39 mouse cellular contexts compared by ENCODE assay signal in the genomic region with DNA sequence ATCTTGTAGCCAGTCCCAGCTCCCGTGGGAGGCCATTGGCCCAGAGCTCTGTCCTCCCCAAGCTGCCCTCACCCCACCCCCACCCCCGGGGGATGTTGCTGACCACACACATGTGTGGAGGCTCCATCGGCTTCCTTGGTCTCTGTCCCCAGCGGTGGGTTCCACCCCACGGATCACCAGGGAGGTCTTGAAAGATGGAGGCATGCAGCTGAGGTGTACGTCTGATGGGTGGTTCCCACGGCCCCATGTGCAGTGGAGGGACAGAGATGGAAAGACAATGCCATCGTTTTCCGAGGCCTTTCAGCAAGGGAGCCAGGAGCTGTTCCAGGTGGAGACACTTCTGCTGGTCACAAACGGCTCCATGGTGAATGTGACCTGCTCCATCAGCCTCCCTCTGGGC. TPM values are rescaled to one million over a fixed set of nuclear protein-coding genes. Genes with fewer than 3 reads are reported as not detected.
"Had no signal": no experiment of that assay in that cellular context is flagged by ENCODE, and none has a peak within 500 bp of the region (broad histone marks: within the 10 kb centered on the region; RNA-seq: fewer than 3 reads in every experiment).

No protein-coding gene starts in this region.

- H3K4me1 ChIP-seq: heart, embryonic 10.5 days; heart, embryonic 12.5 days; hindbrain, embryonic 13.5 days; hindbrain, embryonic 15.5 days; kidney, embryonic 15.5 days; limb, embryonic 13.5 days; limb, embryonic 15.5 days; liver, embryonic 12.5 days had no signal

- H3K4me2 ChIP-seq: heart, embryonic 12.5 days; hindbrain, embryonic 13.5 days; hindbrain, embryonic 15.5 days; kidney, embryonic 15.5 days; limb, embryonic 13.5 days; limb, embryonic 15.5 days; liver, embryonic 12.5 days had no signal

- H3K27ac ChIP-seq: heart, embryonic 10.5 days; hindbrain, embryonic 13.5 days; hindbrain, embryonic 15.5 days; hindbrain, postnatal 0 days; kidney, embryonic 15.5 days; kidney, postnatal 0 days; limb, embryonic 13.5 days; limb, embryonic 15.5 days; liver, embryonic 12.5 days had no signal

- H3K36me3 ChIP-seq: heart, embryonic 10.5 days; heart, embryonic 12.5 days; hindbrain, embryonic 13.5 days; hindbrain, embryonic 15.5 days; kidney, embryonic 15.5 days; limb, embryonic 13.5 days; limb, embryonic 15.5 days; liver, embryonic 12.5 days had no signal

- H3K4me3 ChIP-seq: heart, embryonic 10.5 days; heart, embryonic 12.5 days; hindbrain, embryonic 13.5 days; hindbrain, embryonic 15.5 days; kidney, embryonic 15.5 days; limb, embryonic 13.5 days; limb, embryonic 15.5 days; liver, embryonic 12.5 days had no signal

- H3K27me3 ChIP-seq: hindbrain, embryonic 13.5 days; hindbrain, embryonic 15.5 days; kidney, embryonic 15.5 days; limb, embryonic 13.5 days; limb, embryonic 15.5 days had no signal

- H3K9ac ChIP-seq: heart, embryonic 12.5 days; hindbrain, embryonic 13.5 days; hindbrain, embryonic 15.5 days; kidney, embryonic 15.5 days; limb, embryonic 13.5 days; limb, embryonic 15.5 days; liver, embryonic 12.5 days had no signal

- DNase-seq: gastrocnemius, postnatal 25 days; heart, postnatal 36 days; kidney, adult 11 months; kidney, adult 2 months; kidney, adult 9 months; kidney, postnatal 14 days; kidney, postnatal 36 days; layer of hippocampus, adult 9-11 months; layer of hippocampus, postnatal 36 days; left cerebral cortex, postnatal 4 days had no signal

- ATAC-seq: hindbrain, postnatal 0 days; intestine, embryonic 16.5 days; liver, embryonic 12.5 days had no signal

- H3K9me3 ChIP-seq: heart, embryonic 10.5 days; hindbrain, embryonic 13.5 days; hindbrain, embryonic 15.5 days; kidney, embryonic 15.5 days; limb, embryonic 13.5 days; limb, embryonic 15.5 days; liver, embryonic 12.5 days had no signal

RNA-seq across cellular contexts. Expression of a gene that starts 10.4 kb away (rescaled TPM):
- total RNA-seq: hematopoietic stem cell, adult 5-6 weeks; hindbrain, postnatal 0 days had no signal
- polyA plus RNA-seq: heart, embryonic 10.5 days; heart, embryonic 14.5 days; hindbrain, embryonic 11.5 days; hindbrain, embryonic 13.5 days; limb, embryonic 11.5 days; liver, adult 2 months had no signal

RNA-seq across cellular contexts. Expression of a gene that starts 11.9 kb away (rescaled TPM):
- total RNA-seq: gastrocnemius, adult 8-10 months; gastrocnemius, postnatal 25 days; heart, adult 18-20 months; heart, adult 8-10 months; heart, postnatal 14 days; heart, postnatal 36 days; hematopoietic stem cell, adult 5-6 weeks; hindbrain, postnatal 0 days; layer of hippocampus, adult 18-20 months; layer of hippocampus, adult 8-10 months; layer of hippocampus, postnatal 14 days; layer of hippocampus, postnatal 36 days; left cerebral cortex, adult 18-20 months; left cerebral cortex, adult 8-10 months; left cerebral cortex, postnatal 10 days; left cerebral cortex, postnatal 25 days; left cerebral cortex, postnatal 4 days; liver, adult 2 months had no signal
- polyA plus RNA-seq: heart, embryonic 10.5 days; heart, embryonic 12.5 days; heart, embryonic 14.5 days; hindbrain, embryonic 11.5 days; hindbrain, embryonic 13.5 days; hindbrain, embryonic 15.5 days; hindbrain, postnatal 0 days; kidney, adult 2 months; kidney, embryonic 15.5 days; kidney, postnatal 0 days; limb, embryonic 11.5 days; limb, embryonic 13.5 days; limb, embryonic 15.5 days; liver, adult 2 months; liver, embryonic 12.5 days had no signal

RNA-seq across cellular contexts. Expression of a gene that starts 33.6 kb away (rescaled TPM):
- total RNA-seq: gastrocnemius, adult 8-10 months; gastrocnemius, postnatal 25 days; heart, adult 18-20 months; heart, postnatal 36 days; liver, adult 2 months had no signal
- polyA plus RNA-seq: heart, embryonic 12.5 days; heart, embryonic 14.5 days; heart, embryonic 16.5 days had no signal

RNA-seq across cellular contexts. Expression of a gene that starts 39.6 kb away (rescaled TPM):
- total RNA-seq: gastrocnemius, adult 8-10 months; gastrocnemius, postnatal 25 days; heart, adult 8-10 months; heart, postnatal 36 days; hematopoietic stem cell, adult 5-6 weeks; layer of hippocampus, adult 18-20 months; layer of hippocampus, adult 8-10 months; layer of hippocampus, postnatal 14 days; layer of hippocampus, postnatal 36 days; left cerebral cortex, adult 18-20 months; left cerebral cortex, adult 8-10 months; left cerebral cortex, postnatal 10 days; left cerebral cortex, postnatal 25 days; left cerebral cortex, postnatal 4 days had no signal
- polyA plus RNA-seq: heart, embryonic 10.5 days; heart, embryonic 12.5 days; heart, embryonic 14.5 days; hindbrain, embryonic 11.5 days; intestine, embryonic 14.5 days; intestine, embryonic 16.5 days; kidney, embryonic 15.5 days; kidney, postnatal 0 days; limb, embryonic 13.5 days; limb, embryonic 15.5 days; liver, embryonic 12.5 days had no signal
